11 mouse cellular contexts compared by ENCODE assay signal in the genomic region with DNA sequence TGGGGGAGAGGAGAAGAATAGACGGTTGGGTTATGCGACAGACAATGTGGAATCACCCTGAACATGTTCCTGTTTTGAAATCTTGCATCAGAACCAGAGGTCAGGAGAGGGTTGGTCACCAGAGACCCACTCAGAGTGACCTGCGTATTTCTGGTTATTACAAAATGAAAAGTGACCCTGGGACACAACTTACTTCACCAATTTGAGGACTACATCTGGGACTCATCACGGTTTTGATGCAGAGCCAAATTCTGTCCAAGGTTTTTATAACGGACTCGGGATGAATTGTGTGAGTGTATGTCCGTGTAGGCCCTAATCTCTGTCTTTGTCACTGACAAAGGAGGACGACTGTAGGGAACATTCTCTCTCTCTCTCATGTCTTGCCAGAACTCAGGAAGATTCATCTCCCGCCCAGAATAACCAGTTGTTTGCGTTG. TPM values are rescaled to one million over a fixed set of nuclear protein-coding genes. Genes with fewer than 3 reads are reported as not detected.
DNase-seq lines count a peak whose midpoint lies in the region; ATAC-seq lines count a peak whose summit lies in the region.
"Had no signal": no experiment of that assay in that cellular context is flagged by ENCODE, and none has a peak within 500 bp of the region (broad histone marks: within the 10 kb centered on the region; RNA-seq: fewer than 3 reads in every experiment).

No protein-coding gene starts in this region.

- no peaks in the 10 kb centered on the region for H3K9me3 ChIP-seq in intestine, embryonic 15.5 days
- H3K9me3 ChIP-seq in lung, embryonic 16.5 days (ENCODE audit: control insufficient read depth, low read length) = no peaks in the 10 kb centered on the region
- H3K9me3 ChIP-seq: liver, embryonic 15.5 days had no signal

- intact Hi-C loops in heart, postnatal 25 days (cut with DNase I) = no loop called here
- intact Hi-C loops in left cerebral cortex, postnatal 10 days (cut with DNase I) = no loop called here

- no peak overlapping the region for H3K27ac ChIP-seq in intestine, embryonic 15.5 days
- 0 out of 2 replicates have a peak overlapping the region, but pooled peaks have one; percentile 12 for H3K27ac ChIP-seq in lung, embryonic 16.5 days (ENCODE audit: low read length)
- H3K27ac ChIP-seq: liver, embryonic 15.5 days had no signal

- no peaks in the 10 kb centered on the region for H3K36me3 ChIP-seq in intestine, embryonic 15.5 days
- H3K36me3 ChIP-seq in lung, embryonic 16.5 days (ENCODE audit: control insufficient read depth, insufficient read depth, low read length) = no peaks in the 10 kb centered on the region
- H3K36me3 ChIP-seq: liver, embryonic 15.5 days had no signal

- ATAC-seq in intestine, embryonic 15.5 days = peak; percentile 75
- ATAC-seq in lung, embryonic 16.5 days (ENCODE audit: low read depth) = peak; percentile 82
- ATAC-seq: forebrain, embryonic 16.5 days had no signal

- H3K4me3 ChIP-seq in intestine, embryonic 15.5 days (replicated peaks) = no peak overlapping the region
- H3K4me3 ChIP-seq in lung, embryonic 16.5 days (ENCODE audit: low read length) = no peak overlapping the region
- H3K4me3 ChIP-seq: liver, embryonic 15.5 days; myocyte had no signal

- no peak overlapping the region for H3K4me2 ChIP-seq in intestine, embryonic 15.5 days (replicated peaks)
- no peak overlapping the region for H3K4me2 ChIP-seq in lung, embryonic 16.5 days (ENCODE audit: low read depth, low read length)
- H3K4me2 ChIP-seq: liver, embryonic 15.5 days had no signal

- DNase-seq in heart, adult 8-10 months (ENCODE audit: low spot score) = peak; percentile 18
- no peak for DNase-seq in heart, postnatal 25 days (ENCODE audit: low spot score)
- peak; percentile 33 for DNase-seq in 416B (ENCODE audit: low read depth)
- DNase-seq in layer of hippocampus, adult 11-12 months (ENCODE audit: low spot score) = no peak
- no peak for DNase-seq in layer of hippocampus, adult 8-10 months (ENCODE audit: low spot score in 2 of 2)
- no peak for DNase-seq in left cerebral cortex, postnatal 10 days (ENCODE audit: extremely low spot score in 1 of 2, low spot score in 2 of 2)

- no peaks in the 10 kb centered on the region for H3K27me3 ChIP-seq in intestine, embryonic 15.5 days (replicated peaks)
- no peaks in the 10 kb centered on the region for H3K27me3 ChIP-seq in lung, embryonic 16.5 days (ENCODE audit: control insufficient read depth, insufficient read depth, low read depth, low read length)
- H3K27me3 ChIP-seq: liver, embryonic 15.5 days had no signal

- H3K9ac ChIP-seq in intestine, embryonic 15.5 days = no peak overlapping the region
- no peak overlapping the region for H3K9ac ChIP-seq in lung, embryonic 16.5 days (ENCODE audit: low read length)
- H3K9ac ChIP-seq: liver, embryonic 15.5 days had no signal

- peaks cover 3% of the 10 kb centered on the region; the same call in 1 of the 2 replicates for H3K4me1 ChIP-seq in intestine, embryonic 15.5 days (replicated peaks)
- H3K4me1 ChIP-seq in lung, embryonic 16.5 days (replicated peaks; ENCODE audit: control insufficient read depth, insufficient read depth, low read length) = peaks cover 7% of the 10 kb centered on the region
- H3K4me1 ChIP-seq: liver, embryonic 15.5 days had no signal

- WGBS in intestine, embryonic 15.5 days = 42% methylated on average over 10 of the region's 10 CpGs
- WGBS in lung, embryonic 16.5 days = 42% methylated on average over 10 of the region's 10 CpGs

RNA-seq across cellular contexts. Expression of a gene that starts 16.1 kb away (rescaled TPM):
- total RNA-seq in heart, adult 8-10 months (2022) = 1 to 10 TPM; 2.1 to 6.7 (median 5.4) TPM
- 1 to 10 TPM; 3.8 to 9.1 TPM for total RNA-seq in heart, postnatal 25 days (2021)
- polyA plus RNA-seq in intestine, embryonic 15.5 days (2015; fragmentation: Nextera tagmentation; extraction: Ambion mirVana) = 20.6 and 24.1 TPM in 2 replicates
- polyA plus RNA-seq in lung, embryonic 16.5 days (2015; fragmentation: Nextera tagmentation; extraction: Ambion mirVana) = 21.4 and 24.2 TPM in 2 replicates
- total RNA-seq in layer of hippocampus, adult 8-10 months (2022) = 10 to 100 TPM; 17.3 to 18.5 (median 17.9) TPM
- total RNA-seq in left cerebral cortex, postnatal 10 days (2021) = 10 to 100 TPM; 16.6 to 20.0 TPM

Comparison
In these comparisons a context has a peak if more than half of its experiments do, and no peak if none do; other contexts are left out.
1. DNase-seq: peak in heart, adult 8-10 months (single experiment) and 416B (single experiment); none in heart, postnatal 25 days (single experiment), layer of hippocampus, adult 11-12 months (single experiment), layer of hippocampus, adult 8-10 months (0 of 2) and left cerebral cortex, postnatal 10 days (0 of 2).